Mouse (Mus musculus): Measurements from ENCODE around the gene Fam151a. TPM values are rescaled to one million over a fixed set of nuclear protein-coding genes. Genes with fewer than 3 reads are reported as not detected.

The Fam151a gene
- 0.09 and 0.13 TPM in 2 replicates for polyA plus RNA-seq (2016; fragmentation: Nextera tagmentation; extraction: Ambion mirVana)

DNA sequence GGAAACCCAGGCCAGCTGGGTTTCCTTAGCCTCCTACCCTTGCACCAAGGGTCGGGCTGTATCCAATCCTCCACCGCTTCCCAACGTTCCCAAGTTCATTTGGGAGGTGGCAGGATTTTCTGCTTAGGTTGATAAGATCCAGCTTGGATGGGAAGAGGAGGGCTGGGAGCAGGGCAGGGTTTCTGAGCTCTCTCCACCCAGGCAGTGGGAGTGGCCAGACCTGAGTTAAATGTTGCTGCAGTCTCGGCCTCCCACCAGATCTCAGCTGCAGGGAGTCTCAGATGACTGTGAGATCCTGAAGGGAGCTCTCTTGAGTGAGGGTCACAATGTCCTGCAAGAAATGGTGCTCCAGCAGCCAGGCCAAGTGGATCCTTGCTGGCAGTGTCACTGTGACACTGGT is at the start of gene Fam151a:
Gene Fam151a (plus strand): TSS at position 254 of the 400 bp plus-strand sequence.
- WGBS: 56% methylated on average over 4 of the region's 4 CpGs
- no peaks in the 10 kb centered on the region for H3K36me3 ChIP-seq
- DNase-seq (ENCODE audit: low spot score): no peak
- H3K4me1 ChIP-seq: peaks cover 27% of the 10 kb centered on the region
- no peaks in the 10 kb centered on the region for H3K27me3 ChIP-seq (ENCODE audit: low read depth, poor library complexity, severe bottlenecking)
- no peak within 1 kb of the TSS for H3K27ac ChIP-seq
- H3K9me3 ChIP-seq (replicated peaks): no peaks in the 10 kb centered on the region
- no peak within 1 kb of the TSS for H3K4me3 ChIP-seq

DNA sequence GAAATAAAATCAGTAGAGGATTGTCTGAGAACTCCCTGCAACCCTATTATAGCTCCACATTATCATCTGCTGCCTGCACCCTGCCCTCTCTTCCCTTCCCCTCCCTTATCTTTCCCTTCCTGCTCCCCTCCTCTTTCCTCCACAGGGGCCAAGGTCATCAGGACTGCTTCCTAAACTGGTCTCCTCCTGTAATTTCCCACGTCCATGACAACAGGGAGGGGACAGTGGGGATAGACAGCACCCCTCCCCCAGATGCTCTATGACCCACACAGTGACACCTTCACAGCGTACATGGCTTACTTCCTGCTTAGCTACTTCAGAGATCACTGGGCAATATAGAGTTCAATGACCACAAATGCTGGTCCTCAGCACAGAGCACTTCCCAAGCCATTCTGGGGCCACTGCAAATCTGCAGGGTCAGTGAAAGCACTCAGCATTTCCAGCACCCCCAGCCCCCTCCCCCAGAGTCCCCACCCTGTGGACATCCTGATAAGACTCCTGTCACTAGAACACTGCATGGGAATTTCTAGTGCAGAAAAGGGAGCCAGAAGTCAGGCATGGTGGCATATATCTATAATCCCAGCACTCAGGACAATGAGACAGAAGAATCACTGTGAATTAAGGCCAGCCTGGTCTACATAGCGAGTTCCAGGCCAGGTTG is 44.9 kb upstream of the Fam151a start:
- Histone ChIP-seq H3K27me3 (ENCODE audit: low read depth, poor library complexity, severe bottlenecking) (peaks cover 8% of the 10 kb centered on the region; the same call in 1 of the 2 replicates), H3K4me1 (peaks cover 5% of the 10 kb centered on the region), H3K9me3 (replicated peaks) (no peaks in the 10 kb centered on the region), H3K36me3 (no peaks in the 10 kb centered on the region), H3K4me3 (no peak overlapping the region), H3K27ac (0 out of 2 replicates have a peak overlapping the region, but pooled peaks have one; percentile 19)
- 50% methylated on average over 3 of the region's 3 CpGs for WGBS
- no peak for DNase-seq (ENCODE audit: low spot score)

DNA sequence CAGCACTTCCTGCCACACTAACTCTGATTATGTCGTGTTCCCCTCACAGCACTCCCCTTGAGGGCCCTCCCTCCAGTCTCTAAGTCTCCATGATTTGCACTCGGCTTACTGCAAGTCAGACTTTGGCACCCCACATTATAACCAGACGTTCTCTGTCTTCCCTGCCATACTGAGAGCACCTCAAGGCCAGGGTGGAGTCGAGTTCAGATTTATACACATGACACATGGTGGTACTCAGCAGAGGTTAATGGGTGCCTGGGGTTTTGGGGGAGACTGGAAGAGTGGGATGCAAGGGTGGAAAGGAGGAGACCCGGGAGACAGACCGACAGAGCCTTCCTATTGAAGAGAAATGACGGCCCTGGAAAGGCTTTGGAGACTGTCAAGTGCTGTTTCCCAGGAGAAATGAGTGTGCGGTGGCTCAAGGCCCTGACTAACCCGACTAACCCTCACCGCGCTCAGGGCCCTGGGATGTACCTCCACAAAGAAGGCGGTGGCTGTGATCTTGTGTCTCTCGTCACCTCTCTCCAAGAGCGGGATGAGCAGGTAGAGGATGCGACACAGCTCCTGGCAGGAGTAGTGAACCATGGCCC is 39.8 kb upstream of the Fam151a start:
- H3K27me3 ChIP-seq (ENCODE audit: low read depth, poor library complexity, severe bottlenecking): peaks cover 17% of the 10 kb centered on the region; the same call in 1 of the 2 replicates
- WGBS: 84% methylated on average over 15 of the region's 15 CpGs

GRCm38 (mm10) chr4:106699989-106700388 is 33.7 kb upstream of the Fam151a start:
- 18% methylated on average over 9 of the region's 9 CpGs for WGBS

More for the DNA sequence above, 39.8 kb upstream of the Fam151a start:
- Histone ChIP-seq H3K36me3 (no peaks in the 10 kb centered on the region), H3K4me3 (no peak overlapping the region), H3K4me1 (peaks cover under 1% of the 10 kb centered on the region), H3K9me3 (replicated peaks) (no peaks in the 10 kb centered on the region), H3K27ac (no peak overlapping the region)
- no peak for DNase-seq (ENCODE audit: low spot score)

GRCm38 (mm10) chr4:106700798-106701197 is 32.9 kb upstream of the Fam151a start:
- Histone ChIP-seq H3K9me3 (replicated peaks) (no peaks in the 10 kb centered on the region), H3K27ac (no peak overlapping the region), H3K4me3 (no peak overlapping the region), H3K4me1 (peaks cover 20% of the 10 kb centered on the region), H3K27me3 (ENCODE audit: low read depth, poor library complexity, severe bottlenecking) (peaks cover 25% of the 10 kb centered on the region), H3K36me3 (no peaks in the 10 kb centered on the region)
- WGBS: 63% methylated on average over 4 of the region's 4 CpGs
- no peak for DNase-seq (ENCODE audit: low spot score)

More at GRCm38 (mm10) chr4:106699989-106700388, 33.7 kb upstream of the Fam151a start:
- Histone ChIP-seq H3K9me3 (replicated peaks) (no peaks in the 10 kb centered on the region), H3K4me3 (0 out of 2 replicates have a peak overlapping the region, but pooled peaks have one; percentile 3), H3K27me3 (ENCODE audit: low read depth, poor library complexity, severe bottlenecking) (peaks cover 31% of the 10 kb centered on the region), H3K27ac (no peak overlapping the region), H3K36me3 (no peaks in the 10 kb centered on the region), H3K4me1 (peaks cover 20% of the 10 kb centered on the region)
- DNase-seq (ENCODE audit: low spot score): peak; percentile 78

GRCm38 (mm10) chr4:106703956-106704355 is 29.7 kb upstream of the Fam151a start:
- Histone ChIP-seq H3K4me1 (peaks cover 24% of the 10 kb centered on the region), H3K27me3 (ENCODE audit: low read depth, poor library complexity, severe bottlenecking) (peaks cover 25% of the 10 kb centered on the region), H3K4me3 (no peak overlapping the region), H3K27ac (no peak overlapping the region), H3K36me3 (no peaks in the 10 kb centered on the region), H3K9me3 (replicated peaks) (no peaks in the 10 kb centered on the region)
- WGBS: 82% methylated on average over 10 of the region's 10 CpGs
- DNase-seq (ENCODE audit: low spot score): no peak

GRCm38 (mm10) chr4:106704416-106704815 is 29.3 kb upstream of the Fam151a start:
- H3K9me3 ChIP-seq (replicated peaks): no peaks in the 10 kb centered on the region
- WGBS: 83% methylated on average over 11 of the region's 11 CpGs
- H3K4me1 ChIP-seq: peaks cover 24% of the 10 kb centered on the region
- DNase-seq (ENCODE audit: low spot score): no peak
- no peak overlapping the region for H3K4me3 ChIP-seq
- H3K27ac ChIP-seq: no peak overlapping the region
- no peaks in the 10 kb centered on the region for H3K36me3 ChIP-seq
- peaks cover 25% of the 10 kb centered on the region for H3K27me3 ChIP-seq (ENCODE audit: low read depth, poor library complexity, severe bottlenecking)

DNA sequence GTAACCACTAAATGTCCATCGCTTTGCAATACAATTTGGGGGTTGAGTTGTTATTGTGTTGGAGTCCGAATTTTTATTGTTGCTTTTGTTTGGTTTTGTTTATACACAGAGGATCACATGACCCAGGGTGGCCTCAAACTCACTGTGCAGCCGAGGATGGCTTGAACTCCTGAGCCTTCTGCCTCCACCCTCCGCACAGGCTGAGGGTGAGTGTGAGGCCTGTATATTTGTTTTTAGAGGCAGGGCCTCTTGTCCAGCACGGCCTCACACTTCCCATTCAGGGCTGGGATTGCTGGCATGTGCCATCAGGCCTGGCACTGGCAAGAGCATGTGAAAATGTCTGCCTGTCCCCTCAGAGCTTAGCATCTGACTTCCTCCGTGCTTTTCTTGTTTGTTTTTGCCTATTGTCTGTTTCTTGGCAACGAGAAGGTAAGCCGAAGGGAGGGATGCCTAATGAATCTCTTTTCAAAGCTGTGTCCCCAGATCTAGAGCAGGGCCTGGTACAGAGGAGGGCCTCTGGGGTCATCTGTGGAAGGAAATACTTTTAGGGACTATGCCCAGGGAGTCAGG is 28.5 kb upstream of the Fam151a start:
- peaks cover 25% of the 10 kb centered on the region for H3K27me3 ChIP-seq (ENCODE audit: low read depth, poor library complexity, severe bottlenecking)
- no peak overlapping the region for H3K4me3 ChIP-seq
- no peaks in the 10 kb centered on the region for H3K36me3 ChIP-seq
- H3K27ac ChIP-seq: no peak overlapping the region
- H3K4me1 ChIP-seq: peaks cover 18% of the 10 kb centered on the region
- H3K9me3 ChIP-seq (replicated peaks): no peaks in the 10 kb centered on the region
- DNase-seq (ENCODE audit: low spot score): no peak
- 64% methylated on average over 8 of the region's 8 CpGs for WGBS

DNA sequence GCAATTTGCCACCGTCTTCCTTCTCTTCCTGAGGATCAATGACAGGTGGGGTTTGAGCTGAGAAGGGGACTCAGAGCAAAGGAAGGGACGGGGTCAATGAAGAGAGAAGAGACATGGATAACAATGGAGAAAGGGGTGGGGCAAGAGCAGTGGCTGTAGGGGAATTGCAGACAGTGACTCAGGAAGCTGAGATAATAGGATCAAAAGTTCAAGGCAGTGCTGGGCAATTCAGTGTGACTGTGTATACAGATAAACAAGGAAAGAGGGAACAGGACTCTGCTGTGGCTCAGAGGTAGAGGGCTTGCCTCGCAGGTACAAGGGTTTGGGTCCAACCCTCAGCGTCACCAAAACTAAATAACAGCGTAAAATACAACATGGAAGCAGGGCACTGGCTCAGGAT is 25.7 kb upstream of the Fam151a start:
- 45% methylated on average over 5 of the region's 5 CpGs for WGBS
- Histone ChIP-seq H3K27ac (peak overlapping the region; percentile 51; the same call in 1 of the 2 replicates), H3K4me3 (peak overlapping the region; percentile 20; the same call in 1 of the 2 replicates), H3K36me3 (no peaks in the 10 kb centered on the region), H3K4me1 (peaks cover 4% of the 10 kb centered on the region), H3K27me3 (ENCODE audit: low read depth, poor library complexity, severe bottlenecking) (peaks cover 8% of the 10 kb centered on the region), H3K9me3 (replicated peaks) (no peaks in the 10 kb centered on the region)
- no peak for DNase-seq (ENCODE audit: low spot score)

DNA sequence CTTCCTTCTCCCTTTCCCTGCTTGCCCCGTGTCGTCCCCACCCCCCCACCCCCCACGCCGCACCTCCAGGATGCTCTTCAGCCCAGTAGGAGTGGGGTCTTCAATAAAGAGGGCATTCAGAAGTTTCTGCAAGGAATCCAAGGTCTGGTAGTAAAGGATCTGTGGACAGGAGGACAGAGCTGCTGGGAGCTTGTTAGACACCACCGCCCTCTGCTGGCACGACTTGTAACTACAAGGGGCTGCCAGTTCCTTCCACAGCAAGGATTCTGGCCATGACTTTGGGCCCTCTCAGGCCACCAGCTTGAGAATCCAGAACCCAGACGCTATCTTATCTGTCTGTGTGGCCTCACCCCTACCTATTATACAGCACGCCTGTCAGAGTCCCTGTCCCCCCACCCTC is 25.3 kb upstream of the Fam151a start:
- WGBS: 3% methylated on average over 8 of the region's 8 CpGs
- Histone ChIP-seq H3K4me1 (peaks cover 4% of the 10 kb centered on the region), H3K27ac (peak overlapping the region; percentile 51; the same call in 1 of the 2 replicates), H3K4me3 (peak overlapping the region; percentile 20; the same call in 1 of the 2 replicates), H3K27me3 (ENCODE audit: low read depth, poor library complexity, severe bottlenecking) (0 out of 2 replicates have a peak, but pooled peaks cover 3% of the 10 kb centered on the region), H3K9me3 (replicated peaks) (no peaks in the 10 kb centered on the region), H3K36me3 (no peaks in the 10 kb centered on the region)
- DNase-seq (ENCODE audit: low spot score): peak; percentile 91

DNA sequence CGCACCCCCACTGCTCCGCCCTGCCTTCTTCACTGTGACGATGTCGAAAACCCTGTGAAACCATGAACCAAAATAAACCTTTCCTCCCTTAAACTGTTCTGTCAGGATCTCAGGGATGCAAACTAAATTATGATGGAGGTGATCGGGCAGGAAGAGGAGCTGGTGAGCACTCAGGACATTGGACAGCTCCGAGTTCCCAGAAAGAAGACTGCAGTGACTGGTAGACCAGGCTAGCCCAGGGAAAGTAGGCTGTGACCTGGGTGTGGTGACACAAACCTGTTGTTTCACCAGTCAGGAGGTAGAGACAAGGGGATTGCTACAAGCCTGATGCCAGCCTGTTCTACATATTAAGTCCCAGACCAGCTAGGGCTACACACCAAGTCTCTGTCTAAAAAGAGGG is 20.1 kb upstream of the Fam151a start:
- no peaks in the 10 kb centered on the region for H3K36me3 ChIP-seq
- no peaks in the 10 kb centered on the region for H3K27me3 ChIP-seq (ENCODE audit: low read depth, poor library complexity, severe bottlenecking)
- H3K9me3 ChIP-seq (replicated peaks): no peaks in the 10 kb centered on the region
- H3K4me3 ChIP-seq: no peak overlapping the region
- no peak overlapping the region for H3K27ac ChIP-seq
- no peaks in the 10 kb centered on the region for H3K4me1 ChIP-seq
- no peak for DNase-seq (ENCODE audit: low spot score)
- 87% methylated on average over 6 of the region's 6 CpGs for WGBS

GRCm38 (mm10) chr4:106720631-106721030 is 13.1 kb upstream of the Fam151a start:
- H3K9me3 ChIP-seq (replicated peaks): no peaks in the 10 kb centered on the region
- H3K27ac ChIP-seq: no peak overlapping the region
- no peaks in the 10 kb centered on the region for H3K27me3 ChIP-seq (ENCODE audit: low read depth, poor library complexity, severe bottlenecking)
- DNase-seq (ENCODE audit: low spot score): no peak
- no peaks in the 10 kb centered on the region for H3K36me3 ChIP-seq
- H3K4me3 ChIP-seq: no peak overlapping the region
- 93% methylated on average over 4 of the region's 4 CpGs for WGBS
- no peaks in the 10 kb centered on the region for H3K4me1 ChIP-seq

GRCm38 (mm10) chr4:106730814-106731213 is 2.9 kb upstream of the Fam151a start, which contains the start of gene Mroh7:
Mroh7 (minus strand) TSS chr4:106730925.
- Histone ChIP-seq H3K4me3 (no peak within 1 kb of the TSS), H3K36me3 (no peaks in the 10 kb centered on the region), H3K27me3 (ENCODE audit: low read depth, poor library complexity, severe bottlenecking) (no peaks in the 10 kb centered on the region), H3K9me3 (replicated peaks) (no peaks in the 10 kb centered on the region), H3K4me1 (peaks cover 14% of the 10 kb centered on the region), H3K27ac (no peak within 1 kb of the TSS)
- 82% methylated on average over 7 of the region's 7 CpGs for WGBS
- DNase-seq (ENCODE audit: low spot score): no peak

Data from limb, embryonic 10.5 days (tissue).